Mouse (Mus musculus): ENCODE data around the gene Ankrd45.

- TF ChIP-seq POLR2A (IDR thresholded peaks at IDR 0.05; ENCODE audit: borderline replicate concordance, extremely low read depth, insufficient read depth, insufficient read length, poor library complexity, severe bottlenecking) (no peak), CTCF (IDR thresholded peaks at IDR 0.05; ENCODE audit: borderline replicate concordance, extremely low read depth, insufficient read depth, insufficient read length) (no peak)
Observed at GRCm38 (mm10) chr1:161126461-161126860, 16.0 kb upstream of the Ankrd45 start.
